Mouse (Mus musculus) olfactory bulb, adult 2 months (tissue): ENCODE results near the gene Dlx1. TPM values are rescaled to one million over a fixed set of nuclear protein-coding genes. Genes with fewer than 3 reads are reported as not detected.

Experiments used
- H3K27ac ChIP-seq: fragments of 200-500 bp; 2 replicates; pipeline ENCODE4 v1.5.1; 2012; ENCODE audit warnings: low read depth, low read length; ENCODE audit not compliant: insufficient read depth
- H3K4me1 ChIP-seq: fragments of 200-500 bp; 2 replicates; pipeline ENCODE4 v1.6.1; 2012; ENCODE audit warnings: low read length; ENCODE audit not compliant: control insufficient read depth, insufficient read depth
- H3K4me3 ChIP-seq: fragments of 200-500 bp; 2 replicates; pipeline ENCODE4 v1.5.1; 2012; ENCODE audit warnings: mild to moderate bottlenecking, low read depth, low read length, moderate library complexity; ENCODE audit not compliant: insufficient read depth
- CTCF ChIP-seq: fragments of 200-500 bp; IDR thresholded peaks from 2 replicates; pipeline ENCODE4 v1.5.1; 2012; ENCODE audit warnings: low read depth, mild to moderate bottlenecking, low read length, moderate library complexity; ENCODE audit not compliant: insufficient read depth
- POLR2A ChIP-seq: fragments of 200-500 bp; IDR thresholded peaks from 2 replicates; pipeline ENCODE4 v1.6.1; 2012; ENCODE audit warnings: mild to moderate bottlenecking, low read depth, low read length, moderate library complexity; ENCODE audit not compliant: insufficient read depth
- WGBS: fragments of 180-500 bp; shearing (Covaris S2); methylation state at CpG from one replicate; pipeline ENCODE4 v1.1.7; 2018; 5-methylcytosine and 5-hydroxymethylcytosine counted together
- polyA plus RNA-seq: library from polyadenylated mRNA; stranded (reverse); fragments of >200 nt; gene quantifications from 2 replicates; pipeline ENCODE4 v1.2.4, GENCODE M21; 2012; ENCODE audit warnings: low replicate concordance; ENCODE audit not compliant: missing spikeins, insufficient read depth, insufficient read length

Gene Dlx1
- polyA plus RNA-seq, 1 experiment = 355 TPM

GRCm38 (mm10) chr2:71543531-71543930 is 15.6 kb downstream of the Dlx1 start:
- Histone ChIP-seq H3K4me1 (peaks cover 28% of the 10 kb centered on the region), H3K4me3 (peak overlapping the region; percentile 96), H3K27ac (peak overlapping the region; percentile 98)
- TF ChIP-seq CTCF = no peak
- no peak for TF ChIP-seq POLR2A
- 6% methylated on average over 9 of the region's 9 CpGs for WGBS

- TF ChIP-seq POLR2A (no peak), CTCF (no peak)
- Histone ChIP-seq H3K4me1 (peaks cover 24% of the 10 kb centered on the region), H3K27ac (peak overlapping the region; percentile 98), H3K4me3 (peak overlapping the region; percentile 96)
- WGBS = 7% methylated on average over 20 of the region's 20 CpGs
These were observed 16.0 kb downstream of the Dlx1 start for GRCm38 (mm10) chr2:71543948-71544347.

DNA sequence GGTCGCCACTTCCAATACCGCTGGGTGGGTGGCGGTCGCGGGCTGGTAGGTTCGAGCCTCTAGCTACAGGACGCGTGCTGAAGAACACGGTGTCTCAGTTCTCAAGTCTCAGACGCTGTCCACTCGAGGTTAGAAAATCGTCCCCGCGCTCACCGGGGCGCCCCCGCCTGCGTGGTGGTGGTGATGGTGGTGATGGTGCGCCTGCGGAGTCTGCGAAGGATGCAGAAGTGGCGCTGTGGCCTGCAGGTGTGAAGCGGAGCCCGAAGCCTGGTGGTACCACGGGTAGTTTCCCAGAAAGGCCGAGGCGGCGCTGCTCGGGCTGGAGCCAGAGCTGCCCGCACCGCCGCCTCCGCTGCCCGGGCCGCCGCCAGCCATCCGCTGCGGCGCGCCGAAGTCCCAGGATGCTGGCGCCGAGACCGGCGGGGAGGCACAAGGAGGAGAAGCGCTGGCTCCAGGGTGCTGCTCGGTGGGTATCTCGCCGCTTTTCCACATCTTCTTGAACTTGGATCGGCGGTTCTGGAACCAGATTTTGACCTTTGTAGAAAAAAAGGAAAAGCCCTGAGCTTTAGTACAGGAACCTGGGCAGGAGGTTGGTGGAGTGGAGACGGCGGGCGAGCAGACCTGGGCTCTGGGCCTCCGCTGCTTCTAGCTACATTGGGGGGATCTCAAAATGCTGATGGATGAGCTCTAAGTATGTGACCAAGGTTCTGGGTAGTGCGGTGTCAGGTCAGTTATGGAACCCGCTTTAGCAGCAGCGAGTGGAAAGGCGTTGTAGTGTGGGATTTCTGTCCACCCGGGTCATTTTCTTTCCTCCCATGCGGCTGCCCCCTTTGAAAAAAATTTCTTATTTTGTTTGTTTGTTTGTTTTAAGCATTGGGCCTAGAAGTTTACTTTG is 16.7 kb downstream of the Dlx1 start:
- WGBS = 3% methylated on average over 61 of the region's 61 CpGs
- Histone ChIP-seq H3K4me3 (peak overlapping the region; percentile 96), H3K4me1 (peaks cover 19% of the 10 kb centered on the region), H3K27ac (peak overlapping the region; percentile 98)
- TF ChIP-seq POLR2A (no peak), CTCF (no peak)

GRCm38 (mm10) chr2:71545401-71545881 is 17.5 kb downstream of the Dlx1 start:
- H3K4me3 ChIP-seq = peak overlapping the region; percentile 96
- H3K27ac ChIP-seq = peak overlapping the region; percentile 98
- H3K4me1 ChIP-seq = peaks cover 15% of the 10 kb centered on the region
- WGBS = 3% methylated on average over 32 of the region's 32 CpGs
- no peak; the same call in 1 of the 2 replicates for TF ChIP-seq POLR2A
- no peak for TF ChIP-seq CTCF

DNA sequence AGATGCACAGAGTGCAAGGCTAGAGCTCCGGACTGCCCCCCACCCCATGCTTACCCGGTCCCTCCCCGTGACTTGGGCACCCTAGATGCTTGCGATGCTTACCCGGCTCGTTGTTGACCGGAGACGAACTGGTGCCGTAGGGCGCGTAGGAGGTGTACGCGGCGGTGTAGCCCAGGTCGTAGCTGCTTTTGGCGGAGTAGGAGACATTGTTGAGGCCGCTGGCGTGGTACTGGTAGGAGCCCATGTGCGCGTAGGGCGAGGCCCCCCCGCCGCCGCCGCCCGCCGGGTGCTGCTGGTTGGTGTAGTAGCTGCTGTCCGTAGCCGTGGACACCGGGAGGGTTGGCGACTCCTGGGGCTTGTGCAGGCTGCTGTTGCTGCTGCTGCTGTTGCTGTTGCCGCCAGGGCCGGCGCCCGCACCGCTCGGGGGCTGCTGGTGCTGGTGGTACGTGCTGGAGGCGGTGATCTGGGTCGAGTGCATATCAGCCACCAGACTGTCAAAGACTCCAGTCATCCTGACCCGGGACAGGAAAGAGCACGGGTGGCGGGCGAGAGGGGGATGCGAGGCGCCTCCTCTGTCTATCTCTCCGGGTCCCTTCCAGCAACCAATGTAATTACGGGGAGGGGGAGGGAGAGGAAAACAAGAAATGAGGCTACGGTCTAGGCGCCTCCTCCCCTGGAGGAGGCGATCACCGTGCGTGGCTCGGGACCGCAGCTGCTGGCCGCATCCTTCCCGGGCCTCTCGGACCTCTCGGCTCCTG is 18.1 kb downstream of the Dlx1 start:
- WGBS = 1% methylated on average over 59 of the region's 59 CpGs
- Histone ChIP-seq H3K4me3 (peak overlapping the region; percentile 96), H3K27ac (peak overlapping the region; percentile 98), H3K4me1 (peaks cover 9% of the 10 kb centered on the region)
- no peak for TF ChIP-seq CTCF
- no peak for TF ChIP-seq POLR2A

DNA sequence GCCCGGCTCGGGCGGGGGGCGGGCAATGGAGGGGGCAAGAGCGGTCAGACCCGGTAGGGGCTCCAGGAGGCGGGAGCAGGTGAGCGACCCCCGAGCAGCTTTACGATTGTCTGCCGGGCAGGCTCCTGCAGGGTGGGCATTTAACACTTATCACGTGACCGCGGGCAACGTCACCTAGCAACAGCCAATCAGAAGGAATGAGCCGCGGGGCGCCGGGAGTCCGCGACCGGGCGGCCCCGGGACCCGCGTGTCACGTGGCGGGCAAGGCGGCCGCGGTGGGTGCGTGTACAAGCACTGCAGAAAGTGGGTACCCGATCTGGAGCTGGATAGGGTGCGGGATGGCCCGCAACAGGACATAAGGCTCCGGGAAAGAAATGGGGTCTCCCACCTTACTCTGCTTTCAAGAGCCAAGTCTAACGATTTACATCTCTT is 18.7 kb downstream of the Dlx1 start, which contains the start of gene Dlx2:
Gene Dlx2, minus strand, starts transcription at position 115 of the 432 bp plus-strand sequence.
- peak within 1 kb of the TSS; percentile 98 for H3K27ac ChIP-seq
- TF ChIP-seq POLR2A = peak; percentile 92
- TF ChIP-seq CTCF = no peak
- peaks cover 6% of the 10 kb centered on the region for H3K4me1 ChIP-seq
- WGBS = under 1% methylated on average over 37 of the region's 37 CpGs
- peak within 1 kb of the TSS; percentile 96 for H3K4me3 ChIP-seq

GRCm38 (mm10) chr2:71547829-71548228 is 19.9 kb downstream of the Dlx1 start:
- Histone ChIP-seq H3K4me3 (no peak overlapping the region), H3K27ac (no peak overlapping the region), H3K4me1 (peaks cover 7% of the 10 kb centered on the region)
- TF ChIP-seq POLR2A (no peak), CTCF (peak; percentile 73)
- WGBS = 7% methylated on average over 8 of the region's 8 CpGs

GRCm38 (mm10) chr2:71550330-71550729 is 22.4 kb downstream of the Dlx1 start:
- 73% methylated on average over 3 of the region's 3 CpGs for WGBS
- Histone ChIP-seq H3K27ac (no peak overlapping the region), H3K4me1 (peaks cover 7% of the 10 kb centered on the region; the same call in 1 of the 2 replicates), H3K4me3 (no peak overlapping the region)
- TF ChIP-seq CTCF (no peak), POLR2A (no peak)
